Mouse (Mus musculus): ENCODE measurements around the gene Myl4. TPM values are rescaled to one million over a fixed set of nuclear protein-coding genes. Genes with fewer than 3 reads are reported as not detected.

Gene Myl4
- total RNA-seq, 2 experiments from 2014 or later: 832 to 984 TPM

DNA sequence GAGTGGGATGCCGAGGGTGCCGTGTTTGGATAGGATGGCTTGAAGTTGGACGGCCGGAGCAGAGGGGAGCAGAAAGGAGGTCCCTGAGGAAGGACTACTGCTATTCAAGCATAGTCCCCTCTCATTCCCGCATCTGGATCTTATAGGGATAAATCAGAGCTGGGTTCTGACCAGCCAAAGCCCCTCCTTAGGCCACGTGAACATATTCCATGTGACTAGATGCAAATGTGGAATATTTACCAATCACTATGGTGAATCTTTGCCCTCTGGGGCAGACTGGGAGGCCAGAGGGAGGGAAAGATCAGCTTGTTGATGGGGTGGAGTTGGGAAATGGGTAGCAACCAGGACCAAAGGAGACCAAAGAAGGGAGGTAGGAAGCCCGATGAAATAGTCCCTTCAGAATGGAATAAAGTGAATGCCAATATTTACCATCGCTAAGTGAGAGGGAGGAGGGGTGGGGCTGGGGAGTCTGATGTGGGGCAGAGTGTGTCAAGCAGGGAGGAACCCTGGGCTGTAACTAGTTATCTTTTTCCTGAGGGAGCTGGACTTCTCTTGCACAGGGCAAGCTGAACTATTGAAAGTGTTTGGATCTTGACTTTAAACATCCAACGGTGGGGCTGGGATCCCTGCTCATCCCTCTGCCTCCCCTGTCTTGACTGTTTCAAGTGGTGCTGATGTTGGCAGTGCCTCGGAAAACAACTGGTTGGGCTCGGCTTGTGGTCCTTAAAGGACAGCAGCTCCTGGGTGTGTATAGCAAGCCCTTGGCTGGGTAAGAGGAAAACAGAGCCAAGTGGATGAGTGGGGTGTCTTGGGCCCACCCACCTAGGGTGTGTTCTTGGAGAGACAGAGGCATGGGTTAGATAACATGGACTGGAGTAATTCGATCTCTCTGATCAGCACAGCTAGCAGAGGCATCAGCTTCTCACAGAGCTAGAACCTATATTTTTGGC, 75.3 kb downstream of the Myl4 start:
- peak; percentile 44 for DNase-seq (ENCODE audit: low spot score)
- intact Hi-C loops (cut with DNase I): no loop called here

DNA sequence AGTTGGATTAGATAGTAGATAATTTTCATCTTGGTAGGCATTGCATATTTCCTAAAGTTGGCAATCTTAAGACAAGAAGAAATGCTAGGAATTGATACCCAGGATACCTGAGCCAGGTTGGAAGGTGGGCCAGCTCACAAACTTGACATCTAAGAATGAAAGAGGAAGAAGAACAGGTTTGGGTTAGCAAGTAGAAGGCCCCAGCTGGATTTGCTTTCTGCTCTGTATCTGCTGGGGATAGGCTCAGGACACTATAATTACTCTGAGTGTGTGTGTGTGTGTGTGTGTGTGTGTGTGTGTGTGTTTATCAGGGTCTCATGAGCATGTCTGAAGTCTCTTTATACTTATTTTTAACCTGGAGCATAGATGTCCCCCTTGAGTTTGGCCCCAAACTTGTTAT, 76.2 kb downstream of the Myl4 start:
- no peak for DNase-seq (ENCODE audit: low spot score)
- intact Hi-C loops (cut with DNase I): no loop called here

DNA sequence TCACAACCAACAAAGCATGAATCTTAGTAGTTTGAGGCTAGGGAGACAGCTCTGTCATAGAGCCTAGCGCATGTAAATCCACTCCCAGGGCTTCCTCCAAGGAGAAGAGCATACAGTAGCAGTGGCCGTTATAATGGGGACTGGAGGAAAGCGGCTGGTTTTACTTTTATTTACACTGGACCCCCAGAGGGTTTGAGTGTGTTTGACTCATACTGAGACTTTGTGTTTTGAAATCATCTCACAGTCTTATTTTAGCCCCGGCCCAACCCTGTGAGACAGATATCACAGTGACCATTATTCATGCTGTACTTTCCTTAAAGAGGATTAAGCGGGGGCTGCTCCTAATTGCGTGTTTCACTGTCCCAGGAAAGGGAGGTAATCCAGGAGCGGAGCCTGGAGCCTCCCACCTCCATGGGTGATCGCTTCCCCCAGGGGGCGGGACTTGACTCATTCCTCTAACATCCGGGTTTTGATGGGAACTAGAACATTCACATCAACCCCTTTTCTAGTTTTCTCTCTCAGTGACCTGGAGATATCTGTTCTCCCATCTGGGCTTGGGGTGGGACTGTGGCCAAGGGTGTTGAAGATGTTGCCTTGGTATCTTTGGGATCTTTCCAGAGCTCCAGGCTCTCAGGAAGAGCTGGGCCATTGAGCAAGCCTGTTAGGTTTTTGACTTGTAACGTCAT, 77.3 kb downstream of the Myl4 start:
- intact Hi-C loops (cut with DNase I): no loop called here

DNA sequence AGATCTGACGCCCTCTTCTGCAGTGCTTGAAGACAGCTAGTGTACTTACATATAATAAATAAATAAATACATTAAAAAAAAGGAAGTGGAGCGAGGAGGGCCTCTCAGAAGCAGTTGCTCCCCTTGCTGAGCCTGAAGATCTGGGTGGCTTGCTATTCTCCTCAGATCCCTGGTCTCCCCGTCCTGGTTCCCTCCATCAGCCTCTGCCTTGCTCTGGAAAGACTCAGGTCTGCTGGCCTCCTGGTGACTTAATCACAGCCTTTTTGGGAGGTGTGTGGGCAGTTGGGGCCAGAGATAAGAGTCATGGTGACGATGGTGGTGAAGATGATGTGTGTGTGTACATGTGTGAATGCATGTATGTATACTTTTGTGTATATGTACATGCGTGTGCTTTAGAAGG, 78.1 kb downstream of the Myl4 start:
- no peak for DNase-seq (ENCODE audit: low spot score)
- intact Hi-C loops (cut with DNase I): no loop called here

More for the DNA sequence above, 77.3 kb downstream of the Myl4 start:
- DNase-seq (ENCODE audit: low spot score): no peak

DNA sequence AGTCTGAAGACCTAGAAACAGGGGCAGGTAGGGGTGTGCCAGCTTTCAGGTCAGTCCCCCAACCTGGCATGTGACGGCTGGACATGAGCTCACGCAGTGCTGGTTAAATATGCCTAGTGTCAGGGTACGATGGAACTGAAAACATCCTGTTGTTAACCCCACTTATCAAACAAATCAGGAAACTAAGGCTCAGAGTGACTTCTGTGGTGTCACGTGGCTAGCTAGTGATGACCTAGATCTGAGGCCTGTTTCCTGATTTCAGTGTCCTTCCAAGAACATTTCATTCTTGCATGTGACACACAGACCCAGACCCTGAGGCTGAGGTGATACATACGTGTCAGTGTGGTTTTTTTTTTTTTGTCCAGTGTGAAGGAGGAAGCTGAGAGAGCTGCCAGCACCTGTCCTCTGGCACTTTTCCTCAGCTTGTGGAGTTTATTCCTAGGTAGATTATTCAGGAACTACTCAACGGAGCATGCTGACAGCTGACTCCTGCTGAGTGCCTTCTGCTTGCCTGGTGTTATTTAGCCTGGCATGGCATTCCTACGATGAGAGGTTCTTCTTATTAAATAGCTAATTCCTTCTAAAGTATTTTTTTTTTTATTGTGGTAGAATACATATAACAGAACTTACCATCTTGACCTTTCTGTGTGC, 79.8 kb downstream of the Myl4 start:
- intact Hi-C loops (cut with DNase I): no loop called here
- no peak for DNase-seq (ENCODE audit: low spot score)

DNA sequence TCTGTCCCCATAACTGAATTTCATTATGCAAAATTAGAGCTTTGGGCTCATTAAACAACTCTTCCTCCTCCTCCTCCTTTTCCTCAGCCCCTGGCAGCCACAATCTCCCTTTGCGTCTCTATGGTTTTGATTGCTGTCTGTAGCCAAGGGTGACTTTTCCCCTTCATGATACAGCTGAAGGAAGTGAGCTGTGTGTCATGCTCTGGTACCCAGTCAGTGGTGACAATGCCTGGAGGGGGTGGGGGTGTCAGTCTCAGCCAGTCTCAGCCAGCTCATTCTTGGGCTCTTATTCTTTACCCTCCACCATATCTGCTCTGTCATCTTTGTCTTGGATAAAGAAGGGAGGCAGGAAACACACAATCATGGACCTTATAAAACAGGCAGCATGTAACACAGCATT, 80.8 kb downstream of the Myl4 start:
- intact Hi-C loops (cut with DNase I): no loop called here
- DNase-seq (ENCODE audit: low spot score): no peak

DNA sequence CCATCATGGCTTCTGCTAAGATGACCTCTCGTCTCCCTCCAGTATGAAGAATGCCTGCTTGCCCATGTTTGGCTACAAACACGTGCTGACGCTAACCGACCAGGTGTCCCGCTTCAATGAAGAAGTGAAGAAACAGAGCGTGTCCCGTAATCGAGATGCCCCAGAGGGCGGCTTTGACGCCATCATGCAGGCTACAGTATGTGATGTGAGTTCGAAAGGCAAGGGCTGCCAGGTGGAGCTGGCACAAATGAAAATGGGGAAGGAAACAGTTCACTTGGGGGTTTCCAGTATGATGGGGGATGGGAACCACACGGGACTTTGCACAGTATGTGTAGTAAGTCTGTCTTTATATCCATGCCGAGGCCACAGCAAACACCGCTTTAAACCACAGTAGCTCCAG, 86.5 kb downstream of the Myl4 start:
- intact Hi-C loops (cut with DNase I): no loop called here
- no peak for DNase-seq (ENCODE audit: low spot score)

DNA sequence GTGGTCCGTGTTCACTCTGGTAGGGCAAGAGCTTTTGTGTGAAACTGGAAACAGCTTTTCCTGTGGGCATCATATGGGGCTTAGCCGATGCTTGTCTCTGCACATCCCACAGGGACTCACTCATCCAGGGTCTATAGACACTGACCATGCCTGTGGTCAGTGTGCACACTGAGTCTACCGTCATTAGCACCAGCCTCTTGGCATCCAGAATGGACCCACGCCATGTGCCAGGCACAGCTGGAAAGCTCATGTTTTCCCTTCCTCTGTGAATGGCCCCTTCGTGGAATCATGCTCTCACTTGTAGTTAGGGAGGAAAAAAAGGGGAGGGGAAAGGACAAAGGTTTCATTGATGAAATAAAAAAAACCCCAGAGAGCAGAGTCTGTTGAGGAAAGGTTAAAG, 87.5 kb downstream of the Myl4 start:
- intact Hi-C loops (cut with DNase I): no loop called here
- no peak for DNase-seq (ENCODE audit: low spot score)

DNA sequence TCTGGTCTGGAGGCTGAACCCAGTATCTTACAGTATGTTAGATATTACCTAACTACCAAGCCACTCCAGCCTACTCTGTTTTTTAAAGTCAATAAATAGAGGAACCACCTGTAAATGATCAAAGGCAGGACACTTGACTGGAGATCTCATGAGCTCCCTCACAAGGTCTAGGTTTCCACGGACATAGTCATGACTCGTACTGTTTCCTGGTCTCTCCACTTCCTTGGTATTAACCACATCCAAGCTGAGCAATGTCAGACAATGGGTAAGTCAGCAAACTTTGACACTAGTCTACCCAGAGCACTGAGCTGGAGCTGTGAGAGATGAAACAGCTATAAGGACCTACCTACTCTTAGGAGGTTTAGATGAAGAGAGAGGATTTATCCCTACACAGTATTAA, 88.4 kb downstream of the Myl4 start:
- no peak for DNase-seq (ENCODE audit: low spot score)
- intact Hi-C loops (cut with DNase I): no loop called here

DNA sequence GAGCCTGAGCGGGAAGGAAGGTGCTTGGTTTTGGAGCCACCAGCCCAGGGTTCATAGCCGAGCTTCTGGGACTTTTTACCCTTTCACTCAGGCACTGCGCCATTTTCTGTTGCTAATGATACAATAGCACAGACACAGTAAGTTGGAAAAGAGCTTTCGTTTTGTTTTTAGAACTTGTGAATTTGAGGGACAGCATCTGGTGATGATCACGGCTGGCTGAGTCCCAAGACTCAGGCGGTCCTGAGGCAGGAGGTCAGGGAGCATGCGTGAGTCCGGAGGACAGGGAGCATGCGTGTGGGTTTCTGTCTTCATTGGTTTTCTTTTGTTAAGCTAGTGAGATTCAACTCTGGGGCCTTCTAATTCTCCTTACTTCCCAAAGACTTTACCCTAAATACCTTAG, 89.2 kb downstream of the Myl4 start:
- intact Hi-C loops (cut with DNase I): no loop called here
- no peak for DNase-seq (ENCODE audit: low spot score)

DNA sequence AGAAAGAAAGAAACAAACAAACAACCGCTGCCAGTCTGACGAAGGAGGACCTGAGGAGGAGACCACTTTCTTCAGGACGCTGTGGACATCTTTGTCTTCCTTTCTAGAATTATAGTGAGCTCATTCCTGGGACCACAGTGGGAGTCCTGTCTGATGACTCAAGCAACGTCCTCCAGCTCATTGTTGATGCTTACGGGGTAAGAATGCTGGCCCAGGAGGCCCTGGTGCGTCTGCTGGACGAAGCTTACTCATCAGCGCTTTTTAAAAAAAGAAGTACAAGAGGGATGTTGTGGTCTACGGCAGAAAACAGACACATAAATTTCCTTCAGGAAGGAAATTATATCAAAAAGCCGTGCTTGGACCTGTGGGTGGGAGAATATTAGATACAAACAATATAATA, 90.4 kb downstream of the Myl4 start:
- no peak for DNase-seq (ENCODE audit: low spot score)
- intact Hi-C loops (cut with DNase I): no loop called here

DNA sequence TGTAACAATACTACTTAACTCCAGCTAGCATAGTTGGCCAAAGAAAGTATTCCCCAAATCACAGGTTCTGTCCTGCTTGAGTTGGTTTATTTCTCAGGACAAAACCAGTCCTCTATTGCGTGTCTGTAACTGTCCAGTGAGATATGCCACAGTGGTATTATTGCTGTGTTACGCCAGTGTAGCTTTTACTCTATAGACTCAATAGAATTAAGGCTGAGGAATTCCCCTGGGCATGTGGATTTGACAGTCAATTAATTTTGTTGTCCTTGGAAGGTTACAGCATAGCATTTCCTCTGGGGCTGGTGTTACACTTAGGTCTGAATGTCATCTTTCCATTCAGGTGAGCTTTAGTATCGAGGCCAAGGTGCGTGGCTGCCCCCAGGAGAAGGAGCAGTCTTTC, 92.8 kb downstream of the Myl4 start:
- no peak for DNase-seq (ENCODE audit: low spot score)
- intact Hi-C loops (cut with DNase I): no loop called here

Other genes starting within 250 kb of the Myl4 start
- 10 to 100 TPM; 26.3 to 28.1 TPM for gene Kansl1, start 81.8 kb upstream of the Myl4 start, total RNA-seq (2021)
- gene Cdc27, start within 50 bp of the Myl4 start, total RNA-seq (2021): 10 to 100 TPM; 28.6 to 29.7 TPM
- 1 to 10 TPM; 3.1 to 3.8 TPM for gene Itgb3, start 57.3 kb downstream of the Myl4 start, total RNA-seq (2021)
- under 1 TPM; 0.03 TPM for gene Gm11639, start 135.0 kb downstream of the Myl4 start, total RNA-seq (2021)